Mouse (Mus musculus) heart, embryonic 14.5 days (tissue): Measurements from ENCODE around the gene Thra. TPM values are rescaled to one million over a fixed set of nuclear protein-coding genes. Genes with fewer than 3 reads are reported as not detected.

Source experiments
- ATAC-seq: fragments of 200-750 bp; cut with Nextera tagmentation; 2 replicates; pipeline ENCODE4 v1.8.0; 2017; ENCODE audit warnings: low read depth, moderate TSS enrichment; ENCODE audit not compliant: insufficient number of reproducible peaks, insufficient read depth, low FRiP score
- H3K27ac ChIP-seq, 2 experiments: fragments of 200-500 bp in 1 of 2; fragments of 300-500 bp in 1 of 2; sonication (generic) in 1 of 2; replicated peaks in 1 of 2; 2 replicates each; pipeline ENCODE4 v1.5.1; 2012 to 2014; ENCODE audit warnings: low read depth in 2 of 2, low read length in 2 of 2, control low read depth in 1 of 2, mild to moderate bottlenecking in 1 of 2, mixed read lengths in 1 of 2; ENCODE audit not compliant: control insufficient read depth in 1 of 2, insufficient read depth in 1 of 2
- H3K27me3 ChIP-seq: fragments of 300-500 bp; sonication (generic); 2 replicates; pipeline ENCODE4 v1.6.1; 2014; ENCODE audit warnings: mild to moderate bottlenecking, low read length, control low read depth; ENCODE audit not compliant: control insufficient read depth, insufficient read depth
- H3K36me3 ChIP-seq: fragments of 300-500 bp; sonication (generic); 2 replicates; pipeline ENCODE4 v1.6.1; 2014; ENCODE audit warnings: mild to moderate bottlenecking, control low read depth, low read length, mixed read lengths; ENCODE audit not compliant: control insufficient read depth, insufficient read depth
- H3K4me1 ChIP-seq, 2 experiments: fragments of 200-500 bp in 1 of 2; fragments of 300-500 bp in 1 of 2; sonication (generic) in 1 of 2; 2 replicates each; pipeline ENCODE4 v1.6.1; 2012 to 2014; ENCODE audit warnings: low read length in 2 of 2, control low read depth in 1 of 2, mixed read lengths in 1 of 2; ENCODE audit not compliant: control insufficient read depth in 2 of 2, insufficient read depth in 2 of 2
- H3K4me2 ChIP-seq: fragments of 300-500 bp; sonication (generic); 2 replicates; pipeline ENCODE4 v1.6.1; 2014; ENCODE audit warnings: mild to moderate bottlenecking, low read length
- H3K4me3 ChIP-seq, 2 experiments: fragments of 200-500 bp in 1 of 2; fragments of 300-500 bp in 1 of 2; sonication (generic) in 1 of 2; 2 replicates each; pipeline ENCODE4 v1.5.1; 2012 to 2014; ENCODE audit warnings: low read length in 2 of 2, mild to moderate bottlenecking in 2 of 2, control low read depth in 1 of 2, low read depth in 1 of 2, moderate library complexity in 1 of 2; ENCODE audit not compliant: control insufficient read depth in 1 of 2, insufficient read depth in 1 of 2
- H3K9ac ChIP-seq: fragments of 300-500 bp; sonication (generic); 2 replicates; pipeline ENCODE4 v1.6.1; 2014; ENCODE audit warnings: mild to moderate bottlenecking, low read length
- H3K9me3 ChIP-seq: fragments of 300-500 bp; sonication (generic); 2 replicates; pipeline ENCODE4 v1.6.1; 2016; ENCODE audit warnings: low read length, control low read depth; ENCODE audit not compliant: control insufficient read depth
- WGBS: fragments of 180-500 bp; shearing (Covaris S2); extraction: QIAGEN DNeasy Blood & Tissue Kit; methylation state at CpG from one replicate; pipeline ENCODE4 v1.1.7; 2014; 5-methylcytosine and 5-hydroxymethylcytosine counted together
- polyA plus RNA-seq: library from polyadenylated mRNA; unstranded; fragments of >200 nt; fragmentation: Nextera tagmentation; extraction: Ambion mirVana; gene quantifications from 2 replicates; pipeline ENCODE4 v1.2.1, GENCODE M21; 2014

Thra gene
- polyA plus RNA-seq, 1 experiment from 2014 or later: 55.6 TPM

- H3K9me3 ChIP-seq: no peaks in the 10 kb centered on the region
- ATAC-seq: peak; percentile 4; the same call in 1 of the 2 replicates
- H3K4me2 ChIP-seq: no peak overlapping the region
- H3K36me3 ChIP-seq: peaks cover 72% of the 10 kb centered on the region
- no peaks in the 10 kb centered on the region for H3K27me3 ChIP-seq
- peaks cover 21 to 32% of the 10 kb centered on the region in 2 experiments for H3K4me1 ChIP-seq
- H3K9ac ChIP-seq: no peak overlapping the region
- H3K4me3 ChIP-seq: no peak overlapping the region
- 55% methylated on average over 17 of the region's 17 CpGs for WGBS
- no peak overlapping the region for H3K27ac ChIP-seq
Observed at GRCm38 (mm10) chr11:98762756-98763501, 22.5 kb downstream of the Thra start.

- no peak overlapping the region for H3K4me2 ChIP-seq
- peaks cover 26 to 38% of the 10 kb centered on the region in 2 experiments for H3K4me1 ChIP-seq
Observed at GRCm38 (mm10) chr11:98763502-98763861, 23.0 kb downstream of the Thra start.

GRCm38 (mm10) chr11:98764091-98764490 lies 23.7 kb downstream of the Thra start:
- peaks cover 69% of the 10 kb centered on the region for H3K36me3 ChIP-seq

More at GRCm38 (mm10) chr11:98763502-98763861, 23.0 kb downstream of the Thra start:
- 86% methylated on average over 8 of the region's 8 CpGs for WGBS
- peaks cover 69% of the 10 kb centered on the region for H3K36me3 ChIP-seq
- H3K27me3 ChIP-seq: no peaks in the 10 kb centered on the region
- no peaks in the 10 kb centered on the region for H3K9me3 ChIP-seq
- ATAC-seq: 0 out of 2 replicates have a peak, but pooled peaks have one; percentile 15
- no peak overlapping the region; a peak in 1 of 4 replicates for H3K27ac ChIP-seq
- no peak overlapping the region for H3K4me3 ChIP-seq
- H3K9ac ChIP-seq: no peak overlapping the region

GRCm38 (mm10) chr11:98764746-98765145 lies 24.3 kb downstream of the Thra start:
- no peak overlapping the region for H3K9ac ChIP-seq
- no peak overlapping the region for H3K4me2 ChIP-seq
- ATAC-seq: no peak
- H3K9me3 ChIP-seq: no peaks in the 10 kb centered on the region
- H3K27ac ChIP-seq: peak overlapping the region in 1 of 2 experiments; percentile 94; a peak in 2 of 4 replicates
- H3K36me3 ChIP-seq: peaks cover 71% of the 10 kb centered on the region
- H3K27me3 ChIP-seq: no peaks in the 10 kb centered on the region
- no peak overlapping the region for H3K4me3 ChIP-seq
- H3K4me1 ChIP-seq: peaks cover 38 to 50% of the 10 kb centered on the region in 2 experiments

More at GRCm38 (mm10) chr11:98764091-98764490, 23.7 kb downstream of the Thra start:
- H3K4me3 ChIP-seq: no peak overlapping the region
- H3K27ac ChIP-seq: no peak overlapping the region
- 78% methylated on average over 18 of the region's 18 CpGs for WGBS
- no peaks in the 10 kb centered on the region for H3K27me3 ChIP-seq
- peaks cover 32 to 44% of the 10 kb centered on the region in 2 experiments for H3K4me1 ChIP-seq
- H3K9ac ChIP-seq: no peak overlapping the region
- no peaks in the 10 kb centered on the region for H3K9me3 ChIP-seq
- ATAC-seq: no peak
- H3K4me2 ChIP-seq: no peak overlapping the region

GRCm38 (mm10) chr11:98765421-98766309 lies 25.2 kb downstream of the Thra start:
- H3K9me3 ChIP-seq: no peaks in the 10 kb centered on the region
- peaks cover 43 to 58% of the 10 kb centered on the region in 2 experiments for H3K4me1 ChIP-seq
- 36% methylated on average over 8 of the region's 9 CpGs for WGBS
- H3K4me2 ChIP-seq: peak overlapping the region; percentile 39
- peak; percentile 12; the same call in 1 of the 2 replicates for ATAC-seq
- peak overlapping the region; percentile 54 for H3K9ac ChIP-seq
- peak overlapping the region; percentile 6 to 94; a peak in 3 of 4 replicates for H3K27ac ChIP-seq
- no peaks in the 10 kb centered on the region for H3K27me3 ChIP-seq
- peaks cover 72% of the 10 kb centered on the region for H3K36me3 ChIP-seq
- H3K4me3 ChIP-seq: no peak overlapping the region

GRCm38 (mm10) chr11:98766346-98766745 lies 25.9 kb downstream of the Thra start:
- H3K9ac ChIP-seq: peak overlapping the region; percentile 21; the same call in 1 of the 2 replicates
- no peak for ATAC-seq
- 61% methylated on average over 2 of the region's 2 CpGs for WGBS

GRCm38 (mm10) chr11:98766816-98767215 lies 26.4 kb downstream of the Thra start:
- H3K4me3 ChIP-seq: no peak overlapping the region
- H3K36me3 ChIP-seq: peaks cover 72% of the 10 kb centered on the region
- no peaks in the 10 kb centered on the region for H3K9me3 ChIP-seq
- no peaks in the 10 kb centered on the region for H3K27me3 ChIP-seq
- 0 out of 2 replicates have a peak overlapping the region, but pooled peaks have one; percentile 58 for H3K4me2 ChIP-seq
- no peak for ATAC-seq
- WGBS: 48% methylated on average over 5 of the region's 5 CpGs
- peak overlapping the region in 1 of 2 experiments; percentile 94; a peak in 2 of 4 replicates for H3K27ac ChIP-seq
- peak overlapping the region; percentile 16; the same call in 1 of the 2 replicates for H3K9ac ChIP-seq
- H3K4me1 ChIP-seq: peaks cover 50 to 68% of the 10 kb centered on the region in 2 experiments

More at GRCm38 (mm10) chr11:98766346-98766745, 25.9 kb downstream of the Thra start:
- H3K9me3 ChIP-seq: no peaks in the 10 kb centered on the region
- peak overlapping the region; percentile 29 to 94; a peak in 3 of 4 replicates for H3K27ac ChIP-seq
- H3K4me3 ChIP-seq: no peak overlapping the region
- H3K36me3 ChIP-seq: peaks cover 72% of the 10 kb centered on the region
- H3K27me3 ChIP-seq: no peaks in the 10 kb centered on the region
- no peak overlapping the region for H3K4me2 ChIP-seq
- peaks cover 46 to 63% of the 10 kb centered on the region in 2 experiments for H3K4me1 ChIP-seq
